Mouse (Mus musculus): ENCODE measurements at regions not wholly inside any gene's neighbourhood (a gene's known extent, or its start where the extent isn't known, plus 50 kb on each side); places are given as distances from the start of the nearest gene placed in this dataset.

GRCm38 (mm10) chr2:178563287-178563686 is 133.0 kb downstream of the Cdh26 start:
- H3K27ac ChIP-seq (ENCODE audit: low read length), result no peak overlapping the region
- no peak for ATAC-seq (ENCODE audit: insufficient read depth, low FRiP score)
- no peaks in the 10 kb centered on the region for H3K27me3 ChIP-seq (ENCODE audit: control insufficient read depth, insufficient read depth, low read length)
- WGBS, result 85% methylated on average over 7 of the region's 7 CpGs
- H3K4me2 ChIP-seq (ENCODE audit: low read depth, low read length), result no peak overlapping the region
- H3K9ac ChIP-seq (ENCODE audit: low read length), result no peak overlapping the region
- H3K36me3 ChIP-seq (ENCODE audit: control insufficient read depth, insufficient read depth, low read length), result no peaks in the 10 kb centered on the region
- H3K9me3 ChIP-seq (replicated peaks; ENCODE audit: control insufficient read depth, low read length), result no peaks in the 10 kb centered on the region
- H3K4me3 ChIP-seq (replicated peaks; ENCODE audit: low read length), result no peak overlapping the region
- H3K4me1 ChIP-seq (ENCODE audit: control insufficient read depth, insufficient read depth, low read length), result no peaks in the 10 kb centered on the region

- Histone ChIP-seq H3K4me2 (ENCODE audit: low read depth, low read length) (no peak overlapping the region), H3K9me3 (replicated peaks; ENCODE audit: control insufficient read depth, low read length) (no peaks in the 10 kb centered on the region), H3K27ac (ENCODE audit: low read length) (no peak overlapping the region), H3K4me3 (replicated peaks; ENCODE audit: low read length) (no peak overlapping the region), H3K36me3 (ENCODE audit: control insufficient read depth, insufficient read depth, low read length) (no peaks in the 10 kb centered on the region), H3K4me1 (ENCODE audit: control insufficient read depth, insufficient read depth, low read length) (no peaks in the 10 kb centered on the region), H3K9ac (ENCODE audit: low read length) (no peak overlapping the region), H3K27me3 (ENCODE audit: control insufficient read depth, insufficient read depth, low read length) (no peaks in the 10 kb centered on the region)
- no peak for ATAC-seq (ENCODE audit: insufficient read depth, low FRiP score)
- WGBS, result 49% methylated on average over 8 of the region's 8 CpGs
Measured at GRCm38 (mm10) chr2:178565368-178565818, 135.1 kb downstream of the Cdh26 start.

GRCm38 (mm10) chr2:178567493-178567892 is 137.2 kb downstream of the Cdh26 start:
- Histone ChIP-seq H3K4me1 (ENCODE audit: control insufficient read depth, insufficient read depth, low read length) (no peaks in the 10 kb centered on the region), H3K27ac (ENCODE audit: low read length) (no peak overlapping the region), H3K9ac (ENCODE audit: low read length) (no peak overlapping the region), H3K36me3 (ENCODE audit: control insufficient read depth, insufficient read depth, low read length) (no peaks in the 10 kb centered on the region), H3K4me3 (replicated peaks; ENCODE audit: low read length) (no peak overlapping the region), H3K27me3 (ENCODE audit: control insufficient read depth, insufficient read depth, low read length) (no peaks in the 10 kb centered on the region), H3K4me2 (ENCODE audit: low read depth, low read length) (no peak overlapping the region), H3K9me3 (replicated peaks; ENCODE audit: control insufficient read depth, low read length) (no peaks in the 10 kb centered on the region)
- 78% methylated on average over 7 of the region's 7 CpGs for WGBS
- ATAC-seq (ENCODE audit: insufficient read depth, low FRiP score), result no peak

GRCm38 (mm10) chr2:178572301-178572700 is 142.0 kb downstream of the Cdh26 start:
- 84% methylated on average over 5 of the region's 5 CpGs for WGBS
- Histone ChIP-seq H3K4me3 (replicated peaks; ENCODE audit: low read length) (no peak overlapping the region), H3K4me1 (ENCODE audit: control insufficient read depth, insufficient read depth, low read length) (no peaks in the 10 kb centered on the region), H3K27me3 (ENCODE audit: control insufficient read depth, insufficient read depth, low read length) (peaks cover 5% of the 10 kb centered on the region; the same call in 1 of the 2 replicates), H3K27ac (ENCODE audit: low read length) (no peak overlapping the region), H3K36me3 (ENCODE audit: control insufficient read depth, insufficient read depth, low read length) (no peaks in the 10 kb centered on the region), H3K4me2 (ENCODE audit: low read depth, low read length) (no peak overlapping the region), H3K9me3 (replicated peaks; ENCODE audit: control insufficient read depth, low read length) (no peaks in the 10 kb centered on the region), H3K9ac (ENCODE audit: low read length) (no peak overlapping the region)
- no peak for ATAC-seq (ENCODE audit: insufficient read depth, low FRiP score)

GRCm38 (mm10) chr2:178574859-178575258 is 144.5 kb downstream of the Cdh26 start:
- no peaks in the 10 kb centered on the region for H3K9me3 ChIP-seq (replicated peaks; ENCODE audit: control insufficient read depth, low read length)
- no peaks in the 10 kb centered on the region for H3K36me3 ChIP-seq (ENCODE audit: control insufficient read depth, insufficient read depth, low read length)
- WGBS, result 36% methylated on average over 4 of the region's 4 CpGs
- no peak overlapping the region for H3K9ac ChIP-seq (ENCODE audit: low read length)
- H3K27ac ChIP-seq (ENCODE audit: low read length), result no peak overlapping the region
- no peak overlapping the region for H3K4me3 ChIP-seq (replicated peaks; ENCODE audit: low read length)
- H3K4me2 ChIP-seq (ENCODE audit: low read depth, low read length), result no peak overlapping the region
- peaks cover 5% of the 10 kb centered on the region; the same call in 1 of the 2 replicates for H3K27me3 ChIP-seq (ENCODE audit: control insufficient read depth, insufficient read depth, low read length)
- H3K4me1 ChIP-seq (ENCODE audit: control insufficient read depth, insufficient read depth, low read length), result no peaks in the 10 kb centered on the region
- ATAC-seq (ENCODE audit: insufficient read depth, low FRiP score), result no peak

GRCm38 (mm10) chr2:178575403-178575802 is 145.1 kb downstream of the Cdh26 start:
- peaks cover 5% of the 10 kb centered on the region; the same call in 1 of the 2 replicates for H3K27me3 ChIP-seq (ENCODE audit: control insufficient read depth, insufficient read depth, low read length)
- H3K36me3 ChIP-seq (ENCODE audit: control insufficient read depth, insufficient read depth, low read length), result no peaks in the 10 kb centered on the region
- no peak for ATAC-seq (ENCODE audit: insufficient read depth, low FRiP score)
- no peaks in the 10 kb centered on the region for H3K9me3 ChIP-seq (replicated peaks; ENCODE audit: control insufficient read depth, low read length)
- no peaks in the 10 kb centered on the region for H3K4me1 ChIP-seq (ENCODE audit: control insufficient read depth, insufficient read depth, low read length)
- H3K4me2 ChIP-seq (ENCODE audit: low read depth, low read length), result no peak overlapping the region
- no peak overlapping the region for H3K9ac ChIP-seq (ENCODE audit: low read length)
- no peak overlapping the region for H3K27ac ChIP-seq (ENCODE audit: low read length)
- no peak overlapping the region for H3K4me3 ChIP-seq (replicated peaks; ENCODE audit: low read length)
- 48% methylated on average over 6 of the region's 6 CpGs for WGBS

- ATAC-seq (ENCODE audit: insufficient read depth, low FRiP score), result no peak
- Histone ChIP-seq H3K4me3 (replicated peaks; ENCODE audit: low read length) (no peak overlapping the region), H3K4me1 (ENCODE audit: control insufficient read depth, insufficient read depth, low read length) (0 out of 2 replicates have a peak, but pooled peaks cover 3% of the 10 kb centered on the region), H3K36me3 (ENCODE audit: control insufficient read depth, insufficient read depth, low read length) (no peaks in the 10 kb centered on the region), H3K27me3 (ENCODE audit: control insufficient read depth, insufficient read depth, low read length) (peaks cover 5% of the 10 kb centered on the region; the same call in 1 of the 2 replicates), H3K4me2 (ENCODE audit: low read depth, low read length) (no peak overlapping the region), H3K9me3 (replicated peaks; ENCODE audit: control insufficient read depth, low read length) (no peaks in the 10 kb centered on the region), H3K9ac (ENCODE audit: low read length) (no peak overlapping the region), H3K27ac (ENCODE audit: low read length) (no peak overlapping the region)
- WGBS, result 46% methylated on average over 7 of the region's 7 CpGs
Measured at GRCm38 (mm10) chr2:178576067-178576466, 145.7 kb downstream of the Cdh26 start.

GRCm38 (mm10) chr2:178579571-178579970 is 149.2 kb downstream of the Cdh26 start:
- ATAC-seq (ENCODE audit: insufficient read depth, low FRiP score), result no peak
- Histone ChIP-seq H3K4me2 (ENCODE audit: low read depth, low read length) (no peak overlapping the region), H3K27me3 (ENCODE audit: control insufficient read depth, insufficient read depth, low read length) (peaks cover 5% of the 10 kb centered on the region; the same call in 1 of the 2 replicates), H3K27ac (ENCODE audit: low read length) (no peak overlapping the region), H3K9me3 (replicated peaks; ENCODE audit: control insufficient read depth, low read length) (no peaks in the 10 kb centered on the region), H3K9ac (ENCODE audit: low read length) (no peak overlapping the region), H3K4me3 (replicated peaks; ENCODE audit: low read length) (no peak overlapping the region), H3K36me3 (ENCODE audit: control insufficient read depth, insufficient read depth, low read length) (no peaks in the 10 kb centered on the region), H3K4me1 (ENCODE audit: control insufficient read depth, insufficient read depth, low read length) (0 out of 2 replicates have a peak, but pooled peaks cover 3% of the 10 kb centered on the region)
- WGBS, result 50% methylated on average over 6 of the region's 6 CpGs

GRCm38 (mm10) chr2:178581306-178581705 is 151.0 kb downstream of the Cdh26 start:
- Histone ChIP-seq H3K27ac (ENCODE audit: low read length) (no peak overlapping the region), H3K9ac (ENCODE audit: low read length) (no peak overlapping the region), H3K4me3 (replicated peaks; ENCODE audit: low read length) (no peak overlapping the region), H3K9me3 (replicated peaks; ENCODE audit: control insufficient read depth, low read length) (no peaks in the 10 kb centered on the region), H3K4me2 (ENCODE audit: low read depth, low read length) (no peak overlapping the region), H3K27me3 (ENCODE audit: control insufficient read depth, insufficient read depth, low read length) (no peaks in the 10 kb centered on the region), H3K4me1 (ENCODE audit: control insufficient read depth, insufficient read depth, low read length) (0 out of 2 replicates have a peak, but pooled peaks cover 3% of the 10 kb centered on the region), H3K36me3 (ENCODE audit: control insufficient read depth, insufficient read depth, low read length) (no peaks in the 10 kb centered on the region)
- WGBS, result 59% methylated on average over 12 of the region's 12 CpGs
- no peak for ATAC-seq (ENCODE audit: insufficient read depth, low FRiP score)

All from stomach, embryonic 16.5 days (tissue).